Mouse (Mus musculus): ENCODE data around the gene Abcd3. TPM values are rescaled to one million over a fixed set of nuclear protein-coding genes. Genes with fewer than 3 reads are reported as not detected.

Abcd3 gene
- total RNA-seq, 2 experiments from 2014 or later, result 87.4 to 92.2 TPM

- intact Hi-C loops (cut with DNase I), result no loop called here
- no peak for DNase-seq (ENCODE audit: low spot score)
These were observed 98.6 kb downstream of the Abcd3 start for GRCm38 (mm10) chr3:121716480-121716879.

- intact Hi-C loops (cut with DNase I), result no loop called here
- DNase-seq (ENCODE audit: low spot score), result no peak
These were observed 99.2 kb downstream of the Abcd3 start for GRCm38 (mm10) chr3:121715741-121716459.

- DNase-seq (ENCODE audit: low spot score), result no peak
- intact Hi-C loops (cut with DNase I), result no loop called here
These were observed 99.8 kb downstream of the Abcd3 start for GRCm38 (mm10) chr3:121715336-121715735.

GRCm38 (mm10) chr3:121714461-121714860 is 100.6 kb downstream of the Abcd3 start:
- intact Hi-C loops (cut with DNase I), result no loop called here
- no peak for DNase-seq (ENCODE audit: low spot score)

GRCm38 (mm10) chr3:121713816-121714215 is 101.3 kb downstream of the Abcd3 start:
- intact Hi-C loops (cut with DNase I), result no loop called here
- DNase-seq (ENCODE audit: low spot score), result no peak

- no peak for DNase-seq (ENCODE audit: low spot score)
- intact Hi-C loops (cut with DNase I), result no loop called here
These were observed 101.9 kb downstream of the Abcd3 start for GRCm38 (mm10) chr3:121713151-121713701.

GRCm38 (mm10) chr3:121712222-121712621 is 102.9 kb downstream of the Abcd3 start:
- no peak for DNase-seq (ENCODE audit: low spot score)
- intact Hi-C loops (cut with DNase I), result no loop called here

GRCm38 (mm10) chr3:121710894-121711531 is 104.1 kb downstream of the Abcd3 start:
- intact Hi-C loops (cut with DNase I), result no loop called here
- DNase-seq (ENCODE audit: low spot score), result no peak

Other genes with a start within 250 kb of the Abcd3 start
- not detected for gene 4930432M17Rik, start 144.5 kb downstream of the Abcd3 start, total RNA-seq (2021)
- gene F3, start 91.8 kb downstream of the Abcd3 start, total RNA-seq (2021), result 10 to 100 TPM; 20.8 to 27.2 TPM
- gene Arhgap29, start 137.2 kb upstream of the Abcd3 start, total RNA-seq (2021), result 10 to 100 TPM; 50.0 to 53.1 TPM
- gene Abca4, start 229.1 kb upstream of the Abcd3 start, total RNA-seq (2021), result 1 to 10 TPM; 2.3 TPM

Data from heart, postnatal 25 days (tissue).